Mouse (Mus musculus) erythroblast, embryonic 14.5 days (primary cell): ENCODE data around the gene Rab10.

Experiments
- GATA1 ChIP-seq: IDR thresholded peaks from 2 replicates; pipeline ENCODE4 v1.6.1; 2012; ENCODE audit warnings: low read length, inconsistent platforms, mixed read lengths
- TAL1 ChIP-seq: IDR thresholded peaks from 3 replicates; pipeline ENCODE4 v1.6.1; 2012; ENCODE audit warnings: low read length, inconsistent platforms, mixed read lengths

GRCm38 (mm10) chr12:3255435-3255834 lies 54.3 kb downstream of the Rab10 start:
- TF ChIP-seq GATA1 (no peak), TAL1 (no peak)
